Mouse (Mus musculus): ENCODE measurements around the gene Pmm2.

The Pmm2 gene

GRCm38 (mm10) chr16:8658349-8658748 lies 20.9 kb downstream of the Pmm2 start:
- no peak for DNase-seq (ENCODE audit: low read depth)

GRCm38 (mm10) chr16:8658764-8659163 lies 21.3 kb downstream of the Pmm2 start:
- no peak for DNase-seq (ENCODE audit: low read depth)

GRCm38 (mm10) chr16:8663022-8663421 lies 25.5 kb downstream of the Pmm2 start:
- no peak for DNase-seq (ENCODE audit: low read depth)

GRCm38 (mm10) chr16:8663606-8664539 lies 26.4 kb downstream of the Pmm2 start:
- no peak for DNase-seq (ENCODE audit: low read depth)

- DNase-seq (ENCODE audit: low read depth), result no peak
These were observed 27.9 kb downstream of the Pmm2 start for GRCm38 (mm10) chr16:8665367-8665766.

GRCm38 (mm10) chr16:8666452-8666851 lies 29.0 kb downstream of the Pmm2 start:
- no peak for DNase-seq (ENCODE audit: low read depth)

GRCm38 (mm10) chr16:8667261-8667660 lies 29.8 kb downstream of the Pmm2 start:
- DNase-seq (ENCODE audit: low read depth), result no peak

GRCm38 (mm10) chr16:8667814-8668213 lies 30.3 kb downstream of the Pmm2 start:
- no peak for DNase-seq (ENCODE audit: low read depth)

- no peak for DNase-seq (ENCODE audit: low read depth)
These were observed 30.9 kb downstream of the Pmm2 start for GRCm38 (mm10) chr16:8668386-8668785.

GRCm38 (mm10) chr16:8669432-8669831 lies 32.0 kb downstream of the Pmm2 start:
- no peak for DNase-seq (ENCODE audit: low read depth)

GRCm38 (mm10) chr16:8670041-8671035 lies 32.9 kb downstream of the Pmm2 start:
- no peak for DNase-seq (ENCODE audit: low read depth)

- DNase-seq (ENCODE audit: low read depth), result peak; percentile 88
These were observed 34.3 kb downstream of the Pmm2 start, which contains the start of gene Carhsp1 for GRCm38 (mm10) chr16:8671551-8672349. Gene Carhsp1, minus strand, starts transcription at chr16:8672155.

- no peak for DNase-seq (ENCODE audit: low read depth)
These were observed 34.8 kb downstream of the Pmm2 start for GRCm38 (mm10) chr16:8672350-8672687.

- no peak for DNase-seq (ENCODE audit: low read depth)
These were observed 35.3 kb downstream of the Pmm2 start for GRCm38 (mm10) chr16:8672811-8673210.

- DNase-seq (ENCODE audit: low read depth), result no peak
These were observed 35.9 kb downstream of the Pmm2 start for GRCm38 (mm10) chr16:8673343-8673742.

- DNase-seq (ENCODE audit: low read depth), result peak; percentile 92
These were observed 36.7 kb downstream of the Pmm2 start for GRCm38 (mm10) chr16:8674165-8674564.

- DNase-seq (ENCODE audit: low read depth), result no peak
These were observed 38.1 kb downstream of the Pmm2 start for GRCm38 (mm10) chr16:8675559-8675958.

- no peak for DNase-seq (ENCODE audit: low read depth)
These were observed 38.8 kb downstream of the Pmm2 start for GRCm38 (mm10) chr16:8676228-8676627.

- no peak for DNase-seq (ENCODE audit: low read depth)
These were observed 39.3 kb downstream of the Pmm2 start for GRCm38 (mm10) chr16:8676800-8677199.

- no peak for DNase-seq (ENCODE audit: low read depth)
These were observed 40.6 kb downstream of the Pmm2 start for GRCm38 (mm10) chr16:8678035-8678434.

- no peak for DNase-seq (ENCODE audit: low read depth)
These were observed 41.2 kb downstream of the Pmm2 start for GRCm38 (mm10) chr16:8678676-8679075.

GRCm38 (mm10) chr16:8679780-8680179 lies 42.3 kb downstream of the Pmm2 start:
- no peak for DNase-seq (ENCODE audit: low read depth)

Measured in c-Kit-positive CD71-negative TER-119-negative erythroid progenitor cells, embryonic 14.5 days (primary cell).